Mouse (Mus musculus) heart, postnatal 0 days (tissue): ENCODE data around the gene Klc3. TPM values are rescaled to one million over a fixed set of nuclear protein-coding genes. Genes with fewer than 3 reads are reported as not detected.

Experiments used
- ATAC-seq: fragments of 200-750 bp; cut with Nextera tagmentation; 2 replicates; pipeline ENCODE4 v1.8.0; 2017; ENCODE audit warnings: low read depth, moderate number of reproducible peaks, moderate library complexity; ENCODE audit not compliant: insufficient read depth
- DNase-seq: peaks from one replicate; pipeline ENCODE4 v3.0.0-alpha.2; 2016; ENCODE audit warnings: low spot score
- H3K27ac ChIP-seq: fragments of 300-500 bp; sonication (generic); 2 replicates; pipeline ENCODE4 v1.5.1; 2014; ENCODE audit warnings: low read depth, mild to moderate bottlenecking
- H3K27me3 ChIP-seq: fragments of 300-500 bp; sonication (generic); 2 replicates; pipeline ENCODE4 v1.6.1; 2014; ENCODE audit warnings: low read length, mixed read lengths; ENCODE audit not compliant: control insufficient read depth, insufficient read depth
- H3K36me3 ChIP-seq: fragments of 300-500 bp; sonication (generic); replicated peaks from 2 replicates; pipeline ENCODE4 v1.6.1; 2014; ENCODE audit warnings: low read length, mixed read lengths; ENCODE audit not compliant: control insufficient read depth, insufficient read depth
- H3K4me1 ChIP-seq: fragments of 300-500 bp; sonication (generic); 2 replicates; pipeline ENCODE4 v1.6.1; 2014; ENCODE audit warnings: antibody characterized with exemption; ENCODE audit not compliant: control insufficient read depth, insufficient read depth
- H3K4me2 ChIP-seq: fragments of 300-500 bp; sonication (generic); 2 replicates; pipeline ENCODE4 v1.6.1; 2014; ENCODE audit warnings: low read depth, mild to moderate bottlenecking, low read length, moderate library complexity
- H3K4me3 ChIP-seq: fragments of 300-500 bp; sonication (generic); 2 replicates; pipeline ENCODE4 v1.5.1; 2014; ENCODE audit warnings: low read depth, low read length
- H3K9ac ChIP-seq: fragments of 300-500 bp; sonication (generic); replicated peaks from 2 replicates; pipeline ENCODE4 v1.6.1; 2014; ENCODE audit warnings: low read depth, low read length, mixed read lengths
- H3K9me3 ChIP-seq: fragments of 300-500 bp; sonication (generic); replicated peaks from 2 replicates; pipeline ENCODE4 v1.6.1; 2016; ENCODE audit warnings: low read length; ENCODE audit not compliant: control insufficient read depth
- CTCF ChIP-seq: IDR thresholded peaks from 2 replicates; pipeline ENCODE4 v1.5.1; 2016; ENCODE audit warnings: antibody characterized with exemption, control low read depth, low read depth
- EP300 ChIP-seq: IDR thresholded peaks from 2 replicates; pipeline ENCODE4 v1.6.1; 2016; ENCODE audit warnings: antibody characterized with exemption, low read depth
- WGBS: fragments of 180-500 bp; shearing (Covaris S2); extraction: QIAGEN DNeasy Blood & Tissue Kit; methylation state at CpG from one replicate; pipeline ENCODE4 v1.1.7; 2014; 5-methylcytosine and 5-hydroxymethylcytosine counted together
- polyA plus RNA-seq: library from polyadenylated mRNA; unstranded; fragments of >200 nt; fragmentation: Nextera tagmentation; extraction: Ambion mirVana; gene quantifications from 2 replicates; pipeline ENCODE4 v1.2.1, GENCODE M21; 2015
- total RNA-seq: library from RNA; depleted of rRNA; stranded (reverse); fragments of >200 nt; gene quantifications from 2 replicates; pipeline ENCODE4 v1.2.3, GENCODE M21; 2014; ENCODE audit warnings: low replicate concordance

The Klc3 gene
- total and polyA plus RNA-seq, 2 experiments from 2014 or later: 0.72 TPM; not detected in 1

DNA sequence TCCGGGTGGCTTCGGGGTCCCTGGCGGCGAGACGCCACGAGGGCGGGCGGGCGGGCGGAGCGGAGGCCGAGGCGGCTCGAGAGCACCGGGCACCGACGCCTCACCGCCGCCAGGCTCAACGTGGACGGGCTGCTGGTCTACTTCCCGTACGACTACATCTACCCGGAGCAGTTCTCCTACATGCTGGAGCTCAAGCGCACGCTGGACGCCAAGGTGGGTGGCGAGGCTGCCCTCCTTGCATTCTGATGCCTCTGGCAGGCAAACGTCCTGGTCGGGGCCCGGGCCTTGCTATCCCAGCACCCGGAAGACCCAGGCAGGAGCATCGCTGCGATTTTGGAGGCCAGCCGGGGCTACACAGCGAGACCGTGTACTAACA is 21.8 kb downstream of the Klc3 start:
- no peak for TF ChIP-seq EP300
- no peak for TF ChIP-seq CTCF
- DNase-seq: no peak
- 1% methylated on average over 26 of the region's 37 CpGs for WGBS

DNA sequence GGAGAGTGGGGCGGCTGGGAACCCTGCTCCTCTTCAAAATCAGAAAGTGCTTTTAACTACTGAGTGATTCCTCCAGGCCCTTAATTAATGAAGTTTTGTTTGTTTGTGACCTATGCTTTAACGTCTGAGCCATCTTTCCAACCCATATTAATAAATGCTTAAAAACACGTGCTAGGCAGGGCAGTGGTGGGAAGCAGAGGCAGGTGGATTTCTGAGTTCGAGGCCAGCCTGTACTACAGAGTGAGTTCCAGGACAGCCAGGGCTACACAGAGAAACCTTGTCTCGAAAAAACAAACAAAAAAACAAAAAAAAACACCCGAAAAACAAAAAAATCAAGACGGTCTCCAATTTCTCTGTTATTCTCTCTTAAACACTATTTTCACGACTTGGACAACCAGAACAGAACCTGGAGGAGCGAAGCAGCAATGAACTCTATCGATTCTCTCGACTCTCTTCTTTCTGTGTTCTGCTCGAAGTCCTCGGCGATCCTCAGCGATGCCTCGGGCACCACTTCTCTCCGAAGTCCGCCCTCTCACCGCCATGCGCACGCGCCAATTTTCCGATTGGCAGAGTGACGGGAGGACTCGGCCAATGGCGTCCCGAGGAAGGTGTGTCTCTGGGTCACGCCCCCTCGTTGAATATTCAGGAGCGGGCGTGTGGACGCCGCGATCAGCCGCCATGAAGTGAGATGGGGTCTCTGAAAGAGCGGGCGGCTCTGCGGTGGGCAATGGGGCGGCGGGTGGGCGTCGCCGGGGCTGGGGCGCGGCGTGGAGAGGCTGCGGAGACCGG is 22.3 kb downstream of the Klc3 start, which contains the start of gene Ercc2:
Gene Ercc2 (plus strand): TSS at position 634 of the 789 bp plus-strand sequence.
- peak; percentile 97 for DNase-seq

More for the DNA sequence above, 21.8 kb downstream of the Klc3 start:
- Histone ChIP-seq H3K9me3 (no peaks in the 10 kb centered on the region), H3K27ac (no peak overlapping the region), H3K9ac (peak overlapping the region; percentile 73), H3K27me3 (no peaks in the 10 kb centered on the region), H3K36me3 (peaks cover 37% of the 10 kb centered on the region), H3K4me1 (peaks cover 6% of the 10 kb centered on the region; the same call in 1 of the 2 replicates), H3K4me3 (peak overlapping the region; percentile 91), H3K4me2 (peak overlapping the region; percentile 85)
- ATAC-seq: peak; percentile 53

DNA sequence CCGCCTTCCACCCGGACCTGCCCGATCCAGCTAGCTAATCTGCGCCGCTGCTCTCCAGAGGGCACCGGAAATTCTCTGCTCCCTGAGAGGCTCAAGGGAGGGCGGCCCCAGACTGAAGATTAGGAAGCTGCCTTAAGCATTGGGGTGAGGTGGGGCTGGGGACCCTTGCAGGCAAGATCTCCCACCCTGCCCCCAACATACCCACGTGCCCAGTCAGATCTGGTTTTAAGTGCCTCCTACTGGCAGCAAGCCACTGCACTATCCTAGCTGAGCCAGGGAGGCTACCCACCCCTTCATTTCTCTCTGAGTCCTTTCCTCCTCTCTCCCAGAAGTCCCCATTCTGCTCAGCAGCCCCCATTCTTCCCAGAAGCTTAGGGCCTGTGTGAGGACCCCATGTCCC is 25.9 kb downstream of the Klc3 start:
- H3K4me3 ChIP-seq: no peak overlapping the region
- H3K27me3 ChIP-seq: no peaks in the 10 kb centered on the region
- H3K9ac ChIP-seq: no peak overlapping the region
- no peaks in the 10 kb centered on the region for H3K9me3 ChIP-seq
- DNase-seq (peak; percentile 9), ATAC-seq (no peak)
- peaks cover 29% of the 10 kb centered on the region for H3K36me3 ChIP-seq
- WGBS: 28% methylated on average over 8 of the region's 8 CpGs
- no peak overlapping the region for H3K4me2 ChIP-seq
- peak overlapping the region; percentile 26 for H3K27ac ChIP-seq
- TF ChIP-seq EP300: no peak
- TF ChIP-seq CTCF: no peak
- peaks cover 4% of the 10 kb centered on the region; the same call in 1 of the 2 replicates for H3K4me1 ChIP-seq

More for the DNA sequence above, 22.3 kb downstream of the Klc3 start, which contains the start of gene Ercc2:
- H3K4me3 ChIP-seq: peak within 1 kb of the TSS; percentile 91
- H3K9me3 ChIP-seq: no peaks in the 10 kb centered on the region
- no peak for TF ChIP-seq EP300
- TF ChIP-seq CTCF: no peak
- WGBS: 6% methylated on average over 47 of the region's 48 CpGs
- no peaks in the 10 kb centered on the region for H3K27me3 ChIP-seq
- peak; percentile 95 for ATAC-seq
- H3K27ac ChIP-seq: no peak within 1 kb of the TSS
- H3K4me2 ChIP-seq: peak within 1 kb of the TSS; percentile 85
- peaks cover 32% of the 10 kb centered on the region for H3K36me3 ChIP-seq
- peaks cover 6% of the 10 kb centered on the region; the same call in 1 of the 2 replicates for H3K4me1 ChIP-seq
- H3K9ac ChIP-seq: peak within 1 kb of the TSS; percentile 73

DNA sequence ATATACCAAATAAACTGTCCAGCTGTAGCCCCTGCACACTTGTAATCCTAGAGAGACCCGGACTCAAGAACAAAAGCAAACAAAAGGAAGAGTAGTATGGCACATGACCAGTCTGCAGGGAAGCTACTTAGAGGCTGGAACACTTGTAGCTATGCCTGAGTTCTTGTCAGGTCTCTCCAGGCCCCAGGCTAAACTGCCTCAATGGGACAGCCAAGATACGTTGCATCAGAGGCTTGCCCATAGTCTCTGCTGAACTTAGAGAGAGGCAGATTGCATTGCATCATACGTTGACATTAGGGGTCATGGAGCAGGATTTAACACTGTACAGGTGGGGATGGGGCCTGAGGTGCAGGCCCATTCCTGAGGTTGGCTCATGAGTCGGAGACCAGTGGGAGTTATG is 27.9 kb downstream of the Klc3 start:
- Histone ChIP-seq H3K4me3 (no peak overlapping the region), H3K9ac (no peak overlapping the region), H3K9me3 (no peaks in the 10 kb centered on the region), H3K27me3 (no peaks in the 10 kb centered on the region), H3K36me3 (peaks cover 43% of the 10 kb centered on the region), H3K4me1 (no peaks in the 10 kb centered on the region), H3K27ac (no peak overlapping the region), H3K4me2 (no peak overlapping the region)
- ATAC-seq: no peak
- no peak for TF ChIP-seq CTCF
- no peak for TF ChIP-seq EP300
- 84% methylated on average over 4 of the region's 4 CpGs for WGBS
- no peak for DNase-seq

DNA sequence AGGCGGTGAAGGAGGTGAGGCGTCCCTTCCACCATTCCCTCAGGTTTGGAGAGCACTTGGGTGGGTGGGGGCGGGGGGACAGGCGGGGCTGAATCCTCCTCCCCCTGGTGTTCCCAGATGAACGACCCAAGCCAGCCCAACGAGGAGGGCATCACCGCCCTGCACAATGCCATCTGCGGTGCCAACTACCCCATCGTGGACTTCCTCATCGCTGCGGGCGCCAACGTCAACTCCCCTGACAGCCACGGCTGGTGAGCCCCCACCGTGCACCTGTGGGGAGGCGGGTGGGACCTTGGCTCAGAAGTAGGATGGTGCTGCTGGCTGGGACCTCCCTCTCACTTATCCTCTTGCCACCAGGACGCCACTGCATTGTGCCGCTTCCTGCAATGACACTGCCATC is 28.5 kb downstream of the Klc3 start:
- TF ChIP-seq EP300: no peak
- no peak for TF ChIP-seq CTCF
- Histone ChIP-seq H3K36me3 (peaks cover 47% of the 10 kb centered on the region), H3K4me3 (no peak overlapping the region), H3K4me2 (no peak overlapping the region), H3K27me3 (no peaks in the 10 kb centered on the region), H3K4me1 (no peaks in the 10 kb centered on the region), H3K27ac (no peak overlapping the region), H3K9me3 (no peaks in the 10 kb centered on the region), H3K9ac (no peak overlapping the region)
- ATAC-seq: no peak
- WGBS: 77% methylated on average over 16 of the region's 18 CpGs
- no peak for DNase-seq
